Mouse (Mus musculus): Measurements from ENCODE around the gene a. TPM values are rescaled to one million over a fixed set of nuclear protein-coding genes. Genes with fewer than 3 reads are reported as not detected.

Gene a
- polyA plus RNA-seq, 1 experiment: 0.70 TPM

DNA sequence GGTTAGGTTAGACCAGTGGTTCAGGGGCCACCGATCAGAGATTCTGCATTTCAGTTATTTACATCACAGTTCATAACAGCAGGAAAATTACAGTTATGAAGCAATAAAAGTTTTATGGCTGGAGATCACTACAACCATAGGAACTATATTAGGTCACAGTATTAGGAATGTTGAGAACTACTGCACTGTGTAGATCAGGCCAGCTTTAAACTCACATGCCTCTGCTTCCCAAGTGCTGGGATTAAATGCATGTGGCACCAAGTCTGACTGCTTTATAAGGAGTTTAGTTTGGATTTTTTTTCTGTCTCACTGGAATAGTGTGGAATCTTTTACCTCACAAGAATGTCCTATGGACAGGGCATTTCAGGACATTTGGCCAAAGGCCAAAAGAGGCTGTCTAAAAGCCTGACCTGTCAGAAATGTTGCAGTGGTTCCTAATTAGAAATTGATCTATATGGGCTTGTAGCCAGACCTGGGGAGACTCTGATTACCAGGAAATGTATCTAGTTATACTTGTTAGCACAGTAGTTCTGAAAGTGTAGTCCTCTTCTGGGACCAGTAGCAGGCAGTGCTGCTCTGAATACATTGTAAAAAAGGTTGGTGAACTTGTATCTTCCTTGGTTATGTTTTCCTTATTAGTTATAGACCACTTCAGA, 18.0 kb downstream of the a start:
- no peak for TF ChIP-seq GATA1 (IDR thresholded peaks at IDR 0.05; ENCODE audit: low read length)

DNA sequence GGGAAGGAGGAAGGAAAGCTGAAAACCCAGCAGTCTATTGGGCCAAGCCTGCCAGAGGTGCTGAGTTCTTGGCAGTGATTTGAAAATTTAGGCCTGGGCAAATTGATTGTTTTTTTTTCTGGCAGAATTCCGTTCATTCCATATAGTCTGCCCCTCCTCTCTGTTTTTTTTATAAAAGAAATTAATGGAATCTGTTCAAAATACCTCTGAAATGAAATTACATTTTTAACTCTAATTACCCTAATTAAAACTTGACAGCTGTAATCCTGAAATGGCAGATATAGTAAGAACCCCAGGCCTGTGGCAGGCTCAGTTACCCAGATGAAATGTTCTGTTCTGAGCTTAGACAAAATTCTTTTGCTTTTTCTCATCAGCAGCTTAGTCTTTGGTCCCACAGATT, 19.6 kb downstream of the a start:
- TF ChIP-seq GATA1 (IDR thresholded peaks at IDR 0.05; ENCODE audit: low read length): no peak

GRCm38 (mm10) chr2:154813426-154813825, 22.2 kb downstream of the a start:
- no peak for TF ChIP-seq GATA1 (IDR thresholded peaks at IDR 0.05; ENCODE audit: low read length)

- TF ChIP-seq GATA1 (IDR thresholded peaks at IDR 0.05; ENCODE audit: low read length): no peak
These were observed 25.9 kb downstream of the a start for GRCm38 (mm10) chr2:154817089-154817488.

DNA sequence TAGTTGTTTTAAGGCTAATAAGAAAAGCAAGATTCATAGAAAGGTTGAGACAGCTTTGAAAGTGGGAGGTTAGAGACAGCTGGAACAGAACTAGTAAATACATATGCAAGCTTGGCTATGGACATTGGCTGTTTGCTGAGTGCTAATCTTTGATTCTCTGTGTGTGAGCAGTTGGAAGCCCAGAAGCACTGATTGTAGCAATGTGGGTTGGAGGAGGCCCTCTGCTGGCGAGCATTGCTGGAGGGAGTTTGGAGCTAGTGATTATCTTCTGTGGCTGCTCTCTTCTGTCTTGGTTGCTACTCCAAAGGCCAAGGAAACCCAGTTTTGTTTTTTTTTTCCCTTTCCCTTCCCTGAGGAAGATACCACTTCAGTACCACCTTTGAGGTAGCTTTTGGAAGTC, 26.6 kb downstream of the a start:
- TF ChIP-seq GATA1 (IDR thresholded peaks at IDR 0.05; ENCODE audit: low read length): no peak

GRCm38 (mm10) chr2:154818599-154818998, 27.4 kb downstream of the a start:
- no peak for TF ChIP-seq GATA1 (IDR thresholded peaks at IDR 0.05; ENCODE audit: low read length)

DNA sequence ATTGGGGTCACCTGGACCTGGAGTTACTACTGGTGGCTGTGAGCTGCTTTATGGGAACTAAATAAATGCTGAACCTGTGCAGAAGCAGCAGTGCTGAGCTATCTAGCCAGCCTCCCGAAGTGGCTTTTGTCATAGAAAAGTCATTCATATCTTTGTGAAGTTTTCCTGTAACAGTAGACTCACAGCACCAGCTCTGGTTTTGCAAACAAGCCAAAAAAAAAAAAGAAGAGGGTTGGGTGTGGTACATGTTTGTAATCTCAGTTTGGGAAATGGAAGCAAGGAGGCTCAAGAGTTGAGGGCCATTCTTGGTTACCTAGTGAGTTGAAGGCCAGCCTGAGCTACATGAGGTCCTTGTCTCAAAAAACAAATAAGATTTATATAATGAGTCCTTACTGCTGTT, 29.1 kb downstream of the a start:
- TF ChIP-seq GATA1 (IDR thresholded peaks at IDR 0.05; ENCODE audit: low read length): no peak

DNA sequence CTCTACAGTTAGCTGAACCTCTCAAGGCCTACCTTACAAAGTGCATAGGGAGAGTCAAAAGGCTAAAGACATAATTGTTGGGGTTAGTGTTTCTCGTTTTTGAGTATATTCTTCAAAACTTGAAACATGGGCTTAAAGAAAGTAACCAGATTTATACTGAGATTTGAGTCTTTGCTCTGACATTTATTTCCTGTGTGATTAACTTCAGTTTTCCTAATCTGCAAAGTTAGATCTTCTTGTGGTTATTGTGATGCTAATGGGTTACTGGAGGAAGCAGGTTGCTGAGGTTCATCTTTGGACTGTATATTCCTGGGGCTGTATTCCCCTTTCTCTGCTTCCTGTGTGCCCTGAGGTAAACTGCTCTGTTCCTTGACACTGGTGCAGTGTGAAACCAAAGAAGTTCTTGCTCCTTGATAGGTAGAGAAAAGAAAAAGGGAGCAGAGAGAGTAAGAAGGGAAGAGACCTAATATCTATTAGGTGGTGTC, 34.9 kb downstream of the a start:
- no peak for TF ChIP-seq GATA1 (IDR thresholded peaks at IDR 0.05; ENCODE audit: low read length)

GRCm38 (mm10) chr2:154827521-154827920, 36.3 kb downstream of the a start:
- TF ChIP-seq GATA1 (IDR thresholded peaks at IDR 0.05; ENCODE audit: low read length): no peak

- TF ChIP-seq GATA1 (IDR thresholded peaks at IDR 0.05; ENCODE audit: low read length): no peak
These were observed 41.3 kb downstream of the a start for GRCm38 (mm10) chr2:154832471-154832870.

DNA sequence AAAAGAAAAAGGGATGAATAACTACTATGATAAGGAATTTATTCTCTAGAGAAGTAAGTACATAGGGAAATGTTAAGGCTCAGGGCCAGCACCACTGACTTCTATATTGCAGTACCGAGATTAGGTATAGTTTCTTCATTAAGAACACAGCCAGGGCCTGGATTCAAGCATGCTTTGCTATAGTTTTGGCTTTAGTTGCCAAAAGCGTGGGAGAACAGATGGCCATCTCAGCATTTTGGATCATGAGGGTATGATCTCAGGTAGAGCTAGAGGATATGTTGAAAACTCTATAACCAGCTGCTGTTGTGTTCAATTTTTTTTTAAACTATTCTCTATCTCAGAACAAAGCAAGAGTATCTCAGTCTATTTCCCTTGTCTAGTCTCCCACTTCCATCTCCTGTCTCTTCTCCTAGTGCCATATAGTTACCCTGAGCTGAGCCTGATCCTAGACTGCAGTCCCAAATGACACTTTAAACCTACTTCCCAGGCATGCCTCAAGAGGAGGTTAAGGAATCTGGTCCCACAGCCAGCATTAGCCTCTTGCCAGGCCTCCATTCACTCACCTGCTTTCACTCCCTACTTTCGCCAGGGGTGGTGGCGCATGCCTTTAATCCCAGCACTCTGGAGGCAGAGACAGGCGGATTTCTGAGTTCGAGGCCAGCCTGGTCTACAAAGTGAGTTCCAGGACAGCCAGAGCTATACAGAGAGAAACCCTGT, 43.1 kb downstream of the a start:
- TF ChIP-seq GATA1 (IDR thresholded peaks at IDR 0.05; ENCODE audit: low read length): no peak

DNA sequence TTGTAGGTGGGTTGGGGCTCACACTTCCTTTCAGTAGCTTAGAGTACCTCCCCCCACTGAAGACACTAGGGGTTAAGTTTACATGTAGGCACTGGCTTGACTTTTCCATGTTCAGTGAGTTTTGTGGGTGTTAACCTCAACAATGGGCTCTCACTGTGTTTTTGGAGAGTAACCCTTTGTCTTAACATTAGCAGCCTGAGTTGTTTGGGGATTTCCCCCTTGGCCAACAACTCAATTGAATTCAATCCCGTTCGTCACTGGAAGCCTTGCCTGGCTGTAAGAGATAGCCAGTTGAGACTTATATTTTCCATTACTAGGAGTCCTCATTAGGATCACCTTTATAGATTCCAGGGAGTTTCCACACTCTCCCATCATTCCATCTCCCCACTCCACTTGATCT, 45.3 kb downstream of the a start:
- no peak for TF ChIP-seq GATA1 (IDR thresholded peaks at IDR 0.05; ENCODE audit: low read length)

DNA sequence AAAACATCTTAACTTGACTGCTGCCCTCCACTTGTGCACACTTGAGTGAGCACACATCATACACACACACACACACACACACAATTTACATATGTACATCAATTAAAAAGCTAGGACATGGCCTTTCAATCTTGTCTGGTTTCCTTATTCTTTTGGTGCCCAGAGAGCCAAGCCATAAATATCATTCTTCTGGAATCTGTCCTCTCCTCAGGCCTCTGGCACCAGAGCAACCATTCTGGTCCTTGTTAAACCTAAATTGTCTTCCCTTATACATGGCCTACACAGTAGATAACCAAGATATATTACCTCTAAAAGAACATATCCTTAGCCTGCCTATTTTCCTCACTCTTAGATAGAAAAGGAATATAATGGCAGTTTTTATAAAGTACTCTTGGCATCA, 56.9 kb downstream of the a start:
- TF ChIP-seq GATA1 (IDR thresholded peaks at IDR 0.05; ENCODE audit: low read length): no peak

GRCm38 (mm10) chr2:154855383-154855782, 64.2 kb downstream of the a start:
- TF ChIP-seq GATA1 (IDR thresholded peaks at IDR 0.05; ENCODE audit: low read length): no peak

- no peak for TF ChIP-seq GATA1 (IDR thresholded peaks at IDR 0.05; ENCODE audit: low read length)
These were observed 72.5 kb downstream of the a start for GRCm38 (mm10) chr2:154863672-154864071.

DNA sequence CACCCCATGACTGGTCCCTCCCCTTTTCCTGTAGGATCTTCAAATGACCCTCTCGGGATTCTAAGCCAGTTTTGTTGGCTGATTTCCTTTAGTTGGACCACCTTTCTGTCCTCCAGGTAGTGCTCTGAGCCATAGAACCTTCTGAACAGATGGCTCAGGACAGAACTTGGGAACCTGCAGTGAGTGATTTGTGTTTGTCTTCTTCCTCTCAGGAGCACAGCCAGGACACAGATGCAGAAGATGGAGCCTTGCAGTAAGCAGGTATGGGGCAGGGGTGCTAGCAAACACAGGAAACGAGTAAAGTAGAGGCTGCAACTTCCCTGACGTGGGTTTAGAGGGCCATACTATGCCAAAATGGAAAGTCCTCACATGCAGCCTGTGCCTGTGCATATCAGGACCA, 74.5 kb downstream of the a start:
- no peak for TF ChIP-seq GATA1 (IDR thresholded peaks at IDR 0.05; ENCODE audit: low read length)

DNA sequence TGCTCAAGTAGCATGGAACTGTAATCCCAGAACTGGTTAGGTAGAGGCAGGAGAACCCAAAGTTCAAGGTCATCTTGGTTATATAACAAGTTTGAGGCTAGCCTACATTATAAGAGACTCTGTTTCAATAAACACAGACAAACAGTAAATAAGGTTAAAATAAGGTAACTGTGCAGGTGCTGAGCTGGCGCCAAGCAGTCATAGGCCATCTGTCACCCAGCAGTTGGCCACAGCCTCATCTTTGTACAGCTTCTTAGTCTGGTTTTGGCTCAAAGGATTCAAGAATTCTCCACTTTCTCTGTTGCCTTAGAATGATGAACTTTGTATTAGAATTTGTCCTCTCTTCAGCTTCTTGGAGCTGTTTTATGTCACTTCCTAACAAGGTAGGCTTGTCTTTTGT, 76.9 kb downstream of the a start:
- TF ChIP-seq GATA1 (IDR thresholded peaks at IDR 0.05; ENCODE audit: low read length): no peak
